Mouse (Mus musculus) heart, embryonic 12.5 days (tissue): ENCODE data around the gene Thbs3. TPM values are rescaled to one million over a fixed set of nuclear protein-coding genes. Genes with fewer than 3 reads are reported as not detected.
A peak's percentile ranks its signal among the peaks of the same experiment; 100 is the strongest.

ENCODE experiments used
- ATAC-seq: fragments of 200-750 bp; cut with Nextera tagmentation; 2 replicates; pipeline ENCODE4 v1.8.0; 2017; ENCODE audit warnings: moderate TSS enrichment, moderate library complexity; ENCODE audit not compliant: insufficient number of reproducible peaks, low FRiP score
- H3K27ac ChIP-seq: fragments of 300-500 bp; sonication (generic); 2 replicates; pipeline ENCODE4 v1.5.1; 2016; ENCODE audit warnings: mild to moderate bottlenecking, moderate library complexity; ENCODE audit not compliant: poor library complexity, severe bottlenecking
- H3K27me3 ChIP-seq: fragments of 300-500 bp; sonication (generic); replicated peaks from 2 replicates; pipeline ENCODE4 v1.6.1; 2016; ENCODE audit warnings: mild to moderate bottlenecking, moderate library complexity
- H3K36me3 ChIP-seq: fragments of 300-500 bp; sonication (generic); 2 replicates; pipeline ENCODE4 v1.6.1; 2016; ENCODE audit warnings: mild to moderate bottlenecking, moderate library complexity
- H3K4me1 ChIP-seq: fragments of 300-500 bp; sonication (generic); replicated peaks from 2 replicates; pipeline ENCODE4 v1.6.1; 2016; ENCODE audit warnings: mild to moderate bottlenecking
- H3K4me2 ChIP-seq: fragments of 300-500 bp; sonication (generic); 2 replicates; pipeline ENCODE4 v1.6.1; 2016; ENCODE audit warnings: mild to moderate bottlenecking, moderate library complexity
- H3K4me3 ChIP-seq: fragments of 300-500 bp; sonication (generic); 2 replicates; pipeline ENCODE4 v1.5.1; 2016; ENCODE audit warnings: mild to moderate bottlenecking
- H3K9ac ChIP-seq: fragments of 300-500 bp; sonication (generic); 2 replicates; pipeline ENCODE4 v1.6.1; 2016; ENCODE audit warnings: mild to moderate bottlenecking, moderate library complexity
- H3K9me3 ChIP-seq: fragments of 300-500 bp; sonication (generic); replicated peaks from 2 replicates; pipeline ENCODE4 v1.6.1; 2016; ENCODE audit warnings: mild to moderate bottlenecking, moderate library complexity
- WGBS: fragments of 180-500 bp; shearing (Covaris S2); methylation state at CpG from one replicate; pipeline ENCODE4 v1.1.7; 2016; 5-methylcytosine and 5-hydroxymethylcytosine counted together
- polyA plus RNA-seq: library from polyadenylated mRNA; unstranded; fragments of >200 nt; fragmentation: Nextera tagmentation; extraction: Ambion mirVana; gene quantifications from 2 replicates; pipeline ENCODE4 v1.2.1, GENCODE M21; 2016

Gene Thbs3
- polyA plus RNA-seq, 1 experiment from 2014 or later, result 16.2 TPM

- Histone ChIP-seq H3K4me3 (no peak overlapping the region), H3K9me3 (no peaks in the 10 kb centered on the region), H3K4me1 (peaks cover 18% of the 10 kb centered on the region), H3K27ac (no peak overlapping the region), H3K9ac (no peak overlapping the region), H3K4me2 (no peak overlapping the region), H3K36me3 (no peaks in the 10 kb centered on the region), H3K27me3 (peaks cover 6% of the 10 kb centered on the region; the same call in 1 of the 2 replicates)
- no peak for ATAC-seq
- WGBS, result 78% methylated on average over 5 of the region's 5 CpGs
Observed at GRCm38 (mm10) chr3:89254994-89255393, 40.0 kb downstream of the Thbs3 start.

GRCm38 (mm10) chr3:89256177-89256576, 41.2 kb downstream of the Thbs3 start:
- Histone ChIP-seq H3K4me2 (no peak overlapping the region), H3K9me3 (no peaks in the 10 kb centered on the region), H3K4me1 (peaks cover 11% of the 10 kb centered on the region), H3K9ac (no peak overlapping the region), H3K27ac (no peak overlapping the region), H3K27me3 (peaks cover 6% of the 10 kb centered on the region; the same call in 1 of the 2 replicates), H3K4me3 (no peak overlapping the region), H3K36me3 (no peaks in the 10 kb centered on the region)
- no peak for ATAC-seq
- 48% methylated on average over 5 of the region's 5 CpGs for WGBS

- 46% methylated on average over 7 of the region's 7 CpGs for WGBS
- no peak for ATAC-seq
- H3K27ac ChIP-seq, result no peak within 1 kb of the TSS
Observed at GRCm38 (mm10) chr3:89259076-89259475, 44.1 kb downstream of the Thbs3 start, which contains the start of gene Dpm3. Gene Dpm3, plus strand, starts transcription at chr3:89259358.

GRCm38 (mm10) chr3:89260211-89260610, 45.2 kb downstream of the Thbs3 start:
- H3K4me2 ChIP-seq, result no peak overlapping the region
- no peak overlapping the region for H3K9ac ChIP-seq
- H3K4me3 ChIP-seq, result no peak overlapping the region
- H3K27ac ChIP-seq, result no peak overlapping the region
- no peaks in the 10 kb centered on the region for H3K36me3 ChIP-seq
- H3K9me3 ChIP-seq, result no peaks in the 10 kb centered on the region
- ATAC-seq, result no peak
- no peaks in the 10 kb centered on the region for H3K27me3 ChIP-seq
- 77% methylated on average over 3 of the region's 3 CpGs for WGBS
- 0 out of 2 replicates have a peak, but pooled peaks cover 7% of the 10 kb centered on the region for H3K4me1 ChIP-seq

More at GRCm38 (mm10) chr3:89259076-89259475, 44.1 kb downstream of the Thbs3 start, which contains the start of gene Dpm3:
- Histone ChIP-seq H3K4me2 (no peak within 1 kb of the TSS), H3K9me3 (no peaks in the 10 kb centered on the region), H3K4me1 (0 out of 2 replicates have a peak, but pooled peaks cover 7% of the 10 kb centered on the region), H3K36me3 (no peaks in the 10 kb centered on the region), H3K27me3 (no peaks in the 10 kb centered on the region), H3K9ac (no peak within 1 kb of the TSS), H3K4me3 (no peak within 1 kb of the TSS)

- Histone ChIP-seq H3K27ac (peak overlapping the region; percentile 55; the same call in 1 of the 2 replicates), H3K9me3 (no peaks in the 10 kb centered on the region), H3K9ac (no peak overlapping the region), H3K4me3 (no peak overlapping the region), H3K27me3 (no peaks in the 10 kb centered on the region), H3K4me2 (no peak overlapping the region), H3K4me1 (peaks cover 14% of the 10 kb centered on the region), H3K36me3 (no peaks in the 10 kb centered on the region)
- WGBS, result 50% methylated on average over 10 of the region's 10 CpGs
- no peak for ATAC-seq
Observed at GRCm38 (mm10) chr3:89262417-89262816, 47.4 kb downstream of the Thbs3 start.

GRCm38 (mm10) chr3:89266439-89266893, 51.5 kb downstream of the Thbs3 start:
- peak; percentile 75 for ATAC-seq

GRCm38 (mm10) chr3:89268916-89269315, 53.9 kb downstream of the Thbs3 start:
- Histone ChIP-seq H3K36me3 (peaks cover 21% of the 10 kb centered on the region), H3K27me3 (no peaks in the 10 kb centered on the region), H3K9me3 (no peaks in the 10 kb centered on the region), H3K4me2 (peak overlapping the region; percentile 90), H3K27ac (no peak overlapping the region), H3K9ac (no peak overlapping the region; the same call in 1 of the 2 replicates), H3K4me3 (no peak overlapping the region), H3K4me1 (peaks cover 43% of the 10 kb centered on the region)
- WGBS, result 52% methylated on average over 8 of the region's 8 CpGs
- ATAC-seq, result no peak

More at GRCm38 (mm10) chr3:89266439-89266893, 51.5 kb downstream of the Thbs3 start:
- under 1% methylated on average over 20 of the region's 20 CpGs for WGBS
- Histone ChIP-seq H3K4me3 (peak overlapping the region; percentile 70), H3K4me1 (peaks cover 44% of the 10 kb centered on the region), H3K27me3 (no peaks in the 10 kb centered on the region), H3K36me3 (peaks cover 7% of the 10 kb centered on the region; the same call in 1 of the 2 replicates), H3K4me2 (peak overlapping the region; percentile 95), H3K9me3 (no peaks in the 10 kb centered on the region), H3K9ac (peak overlapping the region; percentile 91), H3K27ac (peak overlapping the region; percentile 55)

GRCm38 (mm10) chr3:89270051-89270755, 55.2 kb downstream of the Thbs3 start, which contains the start of gene Slc50a1:
Gene Slc50a1, minus strand, starts transcription at chr3:89270570.
- ATAC-seq, result peak; percentile 49
- peaks cover 31% of the 10 kb centered on the region for H3K36me3 ChIP-seq
- peak within 1 kb of the TSS; percentile 63 for H3K4me3 ChIP-seq
- 2% methylated on average over 39 of the region's 39 CpGs for WGBS
- H3K4me1 ChIP-seq, result peaks cover 43% of the 10 kb centered on the region
- H3K9ac ChIP-seq, result peak within 1 kb of the TSS; percentile 84
- H3K27me3 ChIP-seq, result no peaks in the 10 kb centered on the region
- H3K4me2 ChIP-seq, result peak within 1 kb of the TSS; percentile 90
- peak within 1 kb of the TSS; percentile 82 for H3K27ac ChIP-seq
- H3K9me3 ChIP-seq, result no peaks in the 10 kb centered on the region

- no peaks in the 10 kb centered on the region for H3K9me3 ChIP-seq
- WGBS, result 65% methylated on average over 6 of the region's 6 CpGs
- H3K4me3 ChIP-seq, result peak overlapping the region; percentile 63; the same call in 1 of the 2 replicates
- H3K9ac ChIP-seq, result peak overlapping the region; percentile 84
- H3K27ac ChIP-seq, result peak overlapping the region; percentile 82
- no peak for ATAC-seq
- H3K4me1 ChIP-seq, result peaks cover 43% of the 10 kb centered on the region
- peaks cover 38% of the 10 kb centered on the region for H3K36me3 ChIP-seq
- peak overlapping the region; percentile 90 for H3K4me2 ChIP-seq
- H3K27me3 ChIP-seq, result no peaks in the 10 kb centered on the region
Observed at GRCm38 (mm10) chr3:89270891-89271290, 55.9 kb downstream of the Thbs3 start.

GRCm38 (mm10) chr3:89271760-89272159, 56.8 kb downstream of the Thbs3 start:
- H3K36me3 ChIP-seq, result peaks cover 42% of the 10 kb centered on the region
- H3K4me1 ChIP-seq, result peaks cover 49% of the 10 kb centered on the region
- ATAC-seq, result no peak
- no peak overlapping the region for H3K9ac ChIP-seq
- no peaks in the 10 kb centered on the region for H3K9me3 ChIP-seq
- no peak overlapping the region for H3K4me3 ChIP-seq
- H3K4me2 ChIP-seq, result no peak overlapping the region
- 61% methylated on average over 6 of the region's 6 CpGs for WGBS
- no peak overlapping the region for H3K27ac ChIP-seq
- no peaks in the 10 kb centered on the region for H3K27me3 ChIP-seq

- H3K9ac ChIP-seq, result no peak overlapping the region
- no peak overlapping the region for H3K4me3 ChIP-seq
- WGBS, result 86% methylated on average over 13 of the region's 13 CpGs
- H3K4me1 ChIP-seq, result peaks cover 44% of the 10 kb centered on the region
- H3K9me3 ChIP-seq, result no peaks in the 10 kb centered on the region
- H3K4me2 ChIP-seq, result peak overlapping the region; percentile 93; the same call in 1 of the 2 replicates
- no peaks in the 10 kb centered on the region for H3K27me3 ChIP-seq
- no peak for ATAC-seq
- H3K36me3 ChIP-seq, result peaks cover 37% of the 10 kb centered on the region
- no peak overlapping the region for H3K27ac ChIP-seq
Observed at GRCm38 (mm10) chr3:89276061-89276460, 61.1 kb downstream of the Thbs3 start.
